Mouse (Mus musculus): ENCODE measurements around the gene Chn2. TPM values are rescaled to one million over a fixed set of nuclear protein-coding genes. Genes with fewer than 3 reads are reported as not detected.
A peak's percentile ranks its signal among the peaks of the same experiment; 100 is the strongest.

The Chn2 gene
- 10 to 100 TPM; 39.0 to 40.2 TPM for total RNA-seq (2021)
- long read RNA-seq, experiment 1, transcript Chn2-202 (7 exons, 2,983 nt) = minor isoform, 10 of 61 reads
- long read RNA-seq, experiment 1, transcript Chn2-201 (13 exons, 2,418 nt) = major isoform, 39 of 61 reads
- long read RNA-seq, experiment 1, partial matches to known transcripts = 1 of 61 reads
- long read RNA-seq, experiment 1, other reads (novel, unspliced or antisense) = 9 of 61 reads
- long read RNA-seq, experiment 2, transcript Chn2-201 (13 exons, 2,418 nt) = major isoform, 31 of 43 reads
- long read RNA-seq, experiment 2, partial matches to known transcripts = 2 of 43 reads
- long read RNA-seq, experiment 2, other reads (novel, unspliced or antisense) = 6 of 43 reads

DNA sequence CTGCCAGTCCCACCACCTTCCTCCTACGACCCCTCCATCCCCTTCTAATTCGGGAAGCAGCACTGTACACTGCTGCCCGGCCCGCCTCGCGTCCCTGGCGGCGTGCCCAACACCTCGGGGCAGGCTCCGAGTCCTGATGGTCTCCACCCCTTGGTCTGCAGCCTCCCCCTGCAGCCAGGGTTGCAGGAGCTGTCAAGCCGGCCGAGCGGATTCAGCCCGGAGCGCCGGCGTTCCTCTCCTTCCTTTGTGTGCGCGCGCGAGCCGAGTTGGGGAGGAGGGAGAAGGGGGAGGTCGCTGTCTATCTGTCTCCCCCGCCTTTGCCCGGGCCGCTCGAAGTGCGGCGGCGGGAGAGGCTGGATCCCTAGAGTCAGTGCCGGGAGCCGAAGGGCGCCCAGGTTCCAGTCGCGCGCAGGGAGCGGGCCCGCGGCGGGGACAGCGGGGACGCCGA is at the start of gene Chn2:
Gene Chn2 (plus strand): TSS at position 198 of the 448 bp plus-strand sequence.
- DNase-seq (ENCODE audit: low spot score in 2 of 2) = peak; percentile 37 to 48

DNA sequence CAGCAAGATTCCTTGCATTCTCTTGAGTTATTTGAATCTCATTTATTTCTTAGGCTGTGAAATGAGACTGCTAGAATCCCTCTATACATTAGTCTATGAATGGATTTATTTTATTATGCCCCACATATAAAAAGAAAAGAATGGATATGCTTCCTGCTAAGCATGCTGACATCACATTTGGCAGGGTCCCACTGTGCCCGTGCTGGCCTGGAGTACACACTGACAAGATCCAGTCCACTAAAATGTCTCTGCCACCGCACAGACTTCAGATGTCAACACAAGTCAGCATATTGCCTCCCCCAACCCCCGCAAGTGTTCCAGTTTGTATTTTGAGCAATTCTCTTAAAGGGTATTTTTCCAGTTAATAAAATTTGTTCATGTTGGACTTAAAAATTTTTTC is 47.0 kb upstream of the Chn2 start:
- no peak for DNase-seq (ENCODE audit: low spot score in 2 of 2)

DNA sequence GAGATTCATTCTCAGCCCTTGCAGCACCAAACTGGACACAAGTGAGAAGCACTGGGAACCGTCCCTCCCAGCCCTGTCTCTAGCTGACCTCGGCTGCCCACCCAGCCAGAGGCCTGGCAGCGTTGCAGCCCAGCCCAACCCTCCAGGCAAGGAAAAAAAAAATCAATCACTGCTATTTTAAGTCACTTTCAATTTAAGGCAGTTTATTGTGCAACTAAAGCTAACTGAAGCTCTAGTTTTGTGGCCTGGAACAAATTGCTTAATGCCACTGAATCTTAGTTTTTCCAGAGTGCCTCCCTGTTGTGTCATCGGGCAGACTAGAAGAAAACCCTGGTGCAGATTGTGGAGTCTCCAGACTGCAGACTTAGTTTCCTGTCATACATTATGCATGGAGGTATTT is 43.8 kb upstream of the Chn2 start:
- no peak for DNase-seq (ENCODE audit: low spot score in 2 of 2)

DNA sequence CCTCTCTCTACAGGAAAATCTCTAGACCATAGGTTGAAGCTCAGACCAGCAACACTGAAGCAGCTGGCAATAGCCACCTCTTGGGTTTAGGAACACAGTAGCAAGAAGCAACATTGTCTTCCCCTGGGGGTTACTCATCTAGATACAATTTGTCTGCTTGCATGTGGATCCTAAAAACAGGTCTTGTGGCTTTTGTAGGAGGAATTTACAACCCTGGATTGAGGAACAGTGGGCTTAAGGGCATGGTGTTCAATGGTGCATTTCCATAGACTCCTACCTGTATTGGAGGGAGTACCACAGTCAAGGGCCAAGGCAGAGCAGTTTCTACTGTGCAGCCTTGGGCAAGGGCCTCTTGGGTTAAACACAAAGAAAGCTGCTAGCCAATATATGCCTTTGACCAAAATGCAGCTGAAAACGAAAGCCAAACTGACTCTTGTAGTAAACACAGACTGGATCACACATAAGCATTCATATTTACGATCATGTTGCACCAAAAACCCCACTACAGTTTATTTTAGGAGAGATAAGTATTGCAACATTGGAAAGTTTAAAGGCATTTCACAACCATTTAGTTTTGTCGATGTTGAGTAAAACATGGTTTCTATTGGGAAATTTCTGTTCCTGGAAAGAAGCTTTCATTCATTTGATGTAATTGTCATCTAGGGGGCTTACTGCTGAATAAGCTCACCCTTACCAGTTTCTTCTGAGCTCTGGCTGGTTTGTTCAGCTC is 43.0 kb upstream of the Chn2 start:
- DNase-seq (ENCODE audit: low spot score in 2 of 2) = no peak

DNA sequence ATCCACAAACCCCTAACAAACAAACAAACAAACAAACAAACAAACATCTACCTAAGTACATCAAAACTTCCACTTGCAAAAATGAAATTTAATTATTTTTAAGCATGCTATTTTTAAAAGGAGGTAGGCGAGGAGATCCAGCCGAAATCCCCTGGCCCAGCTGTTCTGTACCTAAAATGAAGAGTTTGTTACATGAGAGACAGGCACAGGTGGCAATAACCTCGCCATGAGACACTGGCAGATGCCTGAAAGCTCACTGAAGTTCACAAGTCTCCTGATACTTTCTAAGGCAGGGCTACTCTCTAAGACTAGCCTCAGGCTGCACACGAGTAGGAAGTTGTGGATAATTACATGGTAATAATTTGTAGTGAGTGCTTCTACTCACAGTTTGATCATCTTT is 34.1 kb upstream of the Chn2 start:
- no peak for DNase-seq (ENCODE audit: low spot score in 2 of 2)

DNA sequence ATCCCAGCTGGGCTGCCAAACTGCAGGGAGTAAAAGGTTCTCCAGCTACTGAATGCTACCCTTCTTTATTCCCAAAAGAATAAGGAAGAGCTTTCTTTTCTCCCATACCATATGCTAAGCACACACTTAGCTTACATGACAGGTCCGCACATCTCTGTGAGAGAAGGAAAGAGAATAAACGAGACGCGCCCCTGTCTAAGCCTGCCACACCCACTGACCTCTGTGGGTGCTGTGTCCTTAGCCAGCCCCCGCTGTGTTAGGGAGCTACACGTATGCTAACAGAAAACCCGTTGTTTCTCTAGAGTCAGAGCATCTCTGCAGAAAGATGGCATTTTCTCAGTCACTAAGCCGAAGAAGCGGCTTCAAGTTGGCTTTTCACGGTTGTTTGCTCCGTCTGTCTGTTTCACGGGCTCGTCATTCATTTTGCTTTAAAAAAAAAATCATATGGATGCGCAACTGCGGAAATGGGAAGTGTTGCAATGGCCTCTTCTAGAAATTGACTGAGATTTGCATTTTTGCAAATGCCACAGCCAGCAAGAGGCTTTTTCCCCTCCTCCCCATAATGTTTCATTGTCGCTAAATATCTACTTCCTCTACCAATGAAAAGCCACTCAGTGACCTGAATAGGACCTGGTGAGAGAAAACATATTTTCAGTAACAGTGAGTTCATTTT is 30.8 kb upstream of the Chn2 start:
- peak in 1 of 2 experiments; percentile 2 for DNase-seq (ENCODE audit: low spot score in 2 of 2)

DNA sequence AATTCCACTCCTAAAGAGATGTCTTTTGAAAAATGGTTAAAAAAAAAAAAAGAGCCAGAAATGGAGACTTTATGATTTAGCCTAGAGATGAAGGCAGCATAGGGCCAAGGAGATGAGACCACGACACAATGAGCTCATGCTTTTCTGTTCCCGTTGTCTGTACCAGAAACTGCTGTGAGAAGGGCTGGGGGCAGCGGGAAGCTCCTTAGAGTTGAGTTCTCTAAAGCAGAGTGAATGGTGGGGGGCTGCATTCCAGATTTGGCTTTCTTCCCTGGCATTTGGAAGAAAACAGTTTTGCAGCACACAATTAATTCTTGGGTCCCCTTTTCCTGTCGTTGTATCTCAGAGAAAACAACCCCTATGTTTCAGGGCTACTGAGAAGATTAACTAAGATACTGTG is 30.1 kb upstream of the Chn2 start:
- DNase-seq (ENCODE audit: low spot score in 2 of 2) = no peak

DNA sequence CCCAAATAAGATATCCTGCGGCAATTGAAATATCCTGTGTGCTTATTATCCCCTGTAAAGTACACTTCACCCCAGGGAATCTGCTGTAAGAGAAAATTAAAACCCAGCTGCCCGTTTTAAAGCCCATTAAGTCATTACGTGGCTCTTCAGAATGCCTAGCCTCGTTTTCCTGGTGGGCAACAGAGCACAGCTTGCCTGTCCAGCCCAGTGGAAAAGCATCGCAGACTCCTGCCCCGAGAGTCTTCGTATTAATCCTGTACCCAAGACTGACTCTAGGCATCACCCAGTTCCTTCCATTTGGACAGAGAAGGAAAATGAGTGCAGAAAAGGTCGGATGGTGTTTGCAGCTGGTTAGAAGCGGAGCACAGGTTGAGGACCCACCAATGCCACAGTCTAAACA is 29.0 kb upstream of the Chn2 start:
- DNase-seq (ENCODE audit: low spot score in 2 of 2) = no peak

DNA sequence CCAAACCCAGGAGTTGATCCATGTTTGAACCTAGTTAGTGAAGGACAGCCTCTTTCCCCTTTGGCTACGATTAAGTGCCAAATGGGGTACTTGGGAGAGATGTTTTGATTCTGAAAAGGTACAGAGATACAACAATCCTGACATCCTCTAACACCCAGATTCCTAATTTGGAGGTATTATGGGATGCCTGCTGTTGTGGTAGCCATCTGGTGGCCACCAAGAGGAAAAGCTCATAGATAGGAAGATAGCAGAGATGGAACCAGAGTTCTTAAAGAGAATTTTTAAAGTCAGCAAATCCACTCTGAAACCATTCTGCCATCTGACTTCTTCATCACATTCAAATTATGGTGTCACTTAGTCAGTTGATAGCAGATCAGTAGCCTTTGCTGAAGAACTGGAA is 27.2 kb upstream of the Chn2 start:
- DNase-seq (ENCODE audit: low spot score in 2 of 2) = no peak

DNA sequence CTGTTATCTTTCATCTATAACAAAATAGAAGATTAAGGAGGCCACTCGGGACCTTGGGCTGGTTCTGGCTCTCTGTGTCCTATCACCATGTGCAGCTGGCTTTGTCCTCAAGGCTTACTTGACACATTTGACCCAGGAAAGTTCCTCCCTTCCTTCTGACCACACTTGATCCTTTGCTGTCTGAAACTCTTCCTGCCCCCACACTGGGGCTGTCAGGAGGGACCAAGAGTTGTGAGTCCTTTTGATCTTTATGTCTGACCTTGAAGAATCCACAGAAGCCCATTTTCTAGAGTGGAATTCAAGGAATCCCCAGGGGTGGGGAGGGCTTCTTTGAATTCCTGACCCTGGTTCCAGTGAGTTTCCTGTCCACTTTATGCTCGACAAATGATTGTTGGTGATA is 21.3 kb upstream of the Chn2 start:
- no peak for DNase-seq (ENCODE audit: low spot score in 2 of 2)

DNA sequence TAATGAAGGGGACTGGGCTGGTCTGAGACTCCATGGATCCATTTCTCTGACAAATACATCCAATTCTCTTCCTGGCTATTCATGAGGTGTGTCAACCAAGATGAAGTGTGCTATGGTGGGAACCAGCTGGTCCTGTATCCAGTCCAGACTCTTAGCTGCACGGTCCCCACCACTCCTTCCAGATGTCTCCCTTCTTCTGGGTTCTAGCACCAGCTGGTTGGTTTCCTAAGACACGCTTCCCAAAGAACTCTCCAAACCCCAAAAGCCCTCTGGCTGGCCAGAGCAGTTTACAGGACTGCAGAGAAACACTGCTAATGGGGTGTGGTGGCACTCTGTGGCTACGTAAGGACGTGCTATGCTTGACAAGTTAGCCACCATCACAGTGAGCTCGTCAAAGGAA is 20.5 kb upstream of the Chn2 start:
- no peak for DNase-seq (ENCODE audit: low spot score in 2 of 2)

DNA sequence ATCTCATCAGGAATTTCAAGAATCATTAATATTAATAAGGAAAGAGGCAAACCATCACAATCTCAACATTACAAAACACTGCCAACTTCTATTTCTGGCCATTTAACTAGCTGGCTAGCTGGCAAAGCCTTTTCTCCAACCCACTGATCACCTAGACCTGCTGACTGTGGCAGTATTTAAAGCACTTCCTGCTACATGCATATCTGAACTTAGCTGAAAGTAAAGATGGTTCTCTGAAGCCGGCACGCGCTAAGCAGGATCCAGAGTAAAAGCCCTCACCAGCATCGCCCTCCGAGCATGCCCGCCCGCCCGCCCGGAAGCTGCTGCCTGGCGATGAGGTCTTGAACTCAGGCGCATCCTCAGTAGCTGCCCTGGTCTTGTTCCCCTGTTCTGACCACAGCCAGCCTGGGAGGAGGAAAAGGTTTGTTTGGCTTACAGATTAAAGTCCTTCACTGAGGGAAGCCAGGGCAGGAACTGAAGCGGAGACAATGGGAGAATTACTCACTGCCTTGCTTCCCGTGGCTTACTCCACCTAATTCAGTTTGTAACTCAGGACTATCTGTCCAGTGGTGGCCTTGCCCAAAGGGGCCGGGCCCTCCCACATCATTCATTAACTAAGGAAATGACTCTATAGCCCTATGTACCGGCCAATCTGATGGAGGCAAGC is 18.1 kb upstream of the Chn2 start:
- no peak for DNase-seq (ENCODE audit: low spot score in 2 of 2)

DNA sequence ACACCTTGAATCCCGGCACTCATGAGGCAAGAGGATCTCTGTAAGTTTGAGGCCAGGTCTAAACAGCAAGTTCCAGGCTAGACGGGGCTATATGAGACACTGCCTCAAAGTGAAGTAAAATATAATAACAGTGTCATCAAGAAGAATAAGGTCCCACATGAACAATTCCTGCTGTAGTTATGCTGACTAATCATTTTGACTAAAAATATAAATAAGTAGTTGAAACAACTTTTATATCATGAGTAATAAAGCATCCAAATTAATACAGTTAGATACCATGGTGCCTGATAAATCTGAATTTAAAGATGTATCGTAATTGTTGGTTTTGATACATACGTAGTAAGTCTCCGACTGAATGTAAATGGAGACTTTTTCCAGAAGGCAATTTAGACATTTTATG is 15.5 kb upstream of the Chn2 start:
- DNase-seq (ENCODE audit: low spot score in 2 of 2) = no peak

DNA sequence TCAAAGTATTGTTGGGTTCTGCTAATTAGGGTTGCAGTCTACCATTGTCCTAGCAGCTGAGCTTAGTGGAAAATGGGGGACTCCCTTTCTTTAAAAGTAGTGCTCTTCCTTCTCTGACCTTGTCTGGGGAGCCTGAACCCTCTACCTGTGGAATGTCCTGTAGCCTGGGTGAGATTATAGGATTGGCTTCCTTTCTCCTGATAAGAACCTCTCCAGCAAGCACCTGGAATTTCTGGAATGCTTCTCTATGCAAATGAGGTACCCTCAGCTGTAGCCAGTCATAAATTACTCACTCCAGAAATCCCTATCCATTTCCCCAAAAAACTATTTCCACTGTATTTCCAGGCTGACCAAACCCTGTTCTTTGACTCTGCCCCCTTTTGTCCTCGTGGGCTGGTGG is 10.6 kb upstream of the Chn2 start:
- no peak for DNase-seq (ENCODE audit: low spot score in 2 of 2)

DNA sequence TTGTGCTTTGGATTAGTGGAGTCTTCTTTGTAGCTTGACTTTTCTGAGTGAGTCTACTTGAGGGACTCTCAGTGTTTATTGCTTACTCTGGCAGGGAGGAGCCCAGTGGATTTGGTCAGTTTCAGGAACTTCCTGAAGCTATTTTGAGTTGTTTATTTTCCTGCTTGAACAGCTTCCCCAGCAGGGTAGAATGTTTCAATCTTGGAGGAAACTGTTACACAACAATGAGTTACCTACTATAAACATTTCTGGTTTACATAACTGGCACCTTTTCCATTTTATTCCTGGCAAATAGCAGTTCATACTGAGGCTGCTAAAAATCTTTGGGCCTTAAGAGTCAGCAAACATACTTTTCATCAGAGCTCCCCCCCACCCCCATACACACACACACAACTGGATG is 9.0 kb upstream of the Chn2 start:
- no peak for DNase-seq (ENCODE audit: low spot score in 2 of 2)

DNA sequence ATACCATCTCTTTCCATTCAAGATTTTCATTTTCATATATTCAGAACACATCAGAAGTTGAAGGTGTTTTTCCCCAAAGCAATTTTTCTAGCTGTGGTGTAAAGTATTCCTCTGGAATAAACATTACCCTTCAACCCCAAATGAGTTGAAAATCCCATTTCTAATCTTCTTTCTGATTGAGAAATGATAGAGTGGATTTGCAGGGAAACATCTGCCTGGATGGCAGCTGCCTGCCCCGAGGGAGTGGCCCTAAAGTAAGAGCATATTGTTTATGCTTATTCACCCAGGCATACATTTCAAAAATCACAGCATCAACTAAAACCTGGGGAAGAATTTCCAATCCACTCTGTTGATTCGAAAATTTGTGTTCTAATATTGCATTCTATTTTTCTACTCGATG is 8.6 kb upstream of the Chn2 start:
- no peak for DNase-seq (ENCODE audit: low spot score in 2 of 2)

DNA sequence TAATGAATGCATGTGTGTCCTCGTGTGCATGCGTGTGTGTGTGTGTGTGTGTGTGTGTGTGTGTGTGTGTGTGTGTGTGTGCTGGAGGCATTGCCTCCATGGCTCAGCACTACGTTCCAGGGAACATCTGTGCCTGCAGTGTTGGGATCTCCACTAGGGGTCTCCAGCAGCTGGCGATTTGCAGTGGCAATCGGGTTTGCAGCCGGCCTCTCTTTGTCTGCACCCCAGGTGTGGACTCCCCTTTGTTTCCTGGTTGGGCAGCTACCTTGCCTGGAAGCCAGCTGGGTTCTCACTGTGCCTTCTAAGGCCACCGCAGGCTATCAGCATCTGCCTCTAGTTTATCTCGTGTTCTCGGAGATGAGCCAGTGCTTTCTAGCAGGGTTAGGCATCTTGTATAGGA is 4.9 kb upstream of the Chn2 start:
- DNase-seq (ENCODE audit: low spot score in 2 of 2) = peak; percentile 57 to 77

DNA sequence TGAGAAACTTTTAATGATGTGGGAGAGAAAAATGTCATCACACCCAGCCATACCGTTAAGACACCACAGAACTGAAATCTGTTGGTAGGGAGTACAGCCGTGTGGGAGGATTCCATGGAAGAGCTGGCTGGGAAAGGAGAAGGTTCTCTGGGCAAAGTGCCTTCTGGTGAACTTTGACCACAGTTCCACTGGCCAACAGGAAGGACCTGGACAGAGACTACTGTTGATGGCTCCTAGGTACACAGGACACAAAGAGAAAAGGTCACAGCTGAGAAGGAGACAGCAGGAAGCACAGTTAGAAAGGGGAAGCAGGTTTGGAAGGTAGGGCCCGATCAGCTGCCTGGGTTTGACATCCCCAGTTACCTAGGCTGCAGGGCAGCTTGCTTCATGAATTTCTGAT is 3.8 kb upstream of the Chn2 start:
- no peak for DNase-seq (ENCODE audit: low spot score in 2 of 2)

DNA sequence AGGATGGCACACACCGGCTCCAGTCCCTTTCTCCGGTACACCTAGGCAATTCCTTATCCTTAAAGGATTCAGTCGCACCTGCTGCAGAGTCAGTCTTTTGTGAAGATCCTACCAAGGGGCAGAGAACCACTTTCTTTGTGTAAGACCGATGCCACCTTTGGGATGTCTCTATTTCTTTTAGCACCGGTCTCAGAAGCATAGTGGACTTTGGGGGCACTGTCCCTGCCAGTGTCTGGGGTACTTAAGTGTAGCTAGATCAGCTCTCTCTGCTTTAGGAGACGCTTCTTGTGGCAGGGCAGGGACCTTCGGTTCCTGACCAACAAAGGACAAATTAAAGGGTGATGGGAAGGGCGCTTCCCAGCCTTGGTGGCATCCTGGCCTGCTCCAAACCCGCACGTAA is 488 bp upstream of the Chn2 start:
- DNase-seq (ENCODE audit: low spot score in 2 of 2) = no peak

DNA sequence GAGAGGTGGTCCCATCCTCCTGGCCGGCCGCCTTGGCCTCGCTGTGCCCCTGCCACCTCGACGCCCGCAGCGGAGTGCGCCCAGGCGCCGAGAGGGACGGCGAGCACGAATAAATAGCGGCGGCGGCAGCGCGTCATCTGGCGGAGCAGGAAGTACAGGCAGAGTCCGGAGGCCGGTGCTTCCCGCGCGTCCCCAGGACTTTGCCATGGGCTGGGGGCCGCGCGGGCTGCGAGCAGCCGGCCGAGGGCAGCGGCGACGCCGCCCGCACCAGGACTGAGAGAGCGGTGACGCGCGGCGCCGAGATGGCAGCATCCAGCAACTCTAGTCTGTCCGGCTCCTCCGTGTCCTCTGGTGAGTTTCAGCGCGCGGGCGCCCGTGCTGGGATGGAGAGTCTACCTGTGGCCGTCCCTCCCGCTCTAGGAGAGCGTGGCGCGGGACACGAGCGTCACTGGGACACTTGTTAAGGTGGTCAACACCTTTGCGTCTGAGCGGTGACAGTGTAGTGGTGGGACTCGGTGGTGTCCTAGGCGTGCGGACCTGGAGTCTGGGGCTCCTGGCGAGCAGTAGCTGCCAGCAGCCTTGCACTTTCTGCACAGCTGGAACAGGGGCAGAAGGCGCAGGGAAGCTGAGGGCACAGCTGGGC is 572 bp downstream of the Chn2 start:
- DNase-seq (ENCODE audit: low spot score in 2 of 2) = peak; percentile 31 to 63

DNA sequence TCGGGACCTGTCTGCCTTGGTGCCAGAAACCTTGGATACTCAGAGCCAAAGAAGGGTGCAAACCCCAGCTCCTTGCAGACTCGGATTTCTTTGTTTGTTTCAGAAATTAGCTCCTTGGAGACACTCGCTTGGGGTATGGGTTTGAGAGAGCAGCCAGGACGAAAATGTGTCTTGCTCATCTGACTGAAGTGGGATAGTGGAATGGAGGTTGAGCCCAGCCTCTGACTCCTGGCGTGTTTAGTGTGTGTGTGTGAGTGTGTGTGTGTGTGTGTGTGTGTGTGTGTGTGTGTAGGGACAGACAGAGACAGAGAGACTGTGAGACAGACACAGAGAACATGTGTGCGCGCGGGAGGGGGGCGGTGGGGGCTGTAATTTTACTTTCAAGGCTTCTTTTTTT is 1.1 kb downstream of the Chn2 start:
- no peak for DNase-seq (ENCODE audit: low spot score in 2 of 2)
